In genomic region chr6:97616658-97617265, GRCm38 (mm10) we compare ENCODE assay signal across 7 mouse cellular contexts. TPM values are rescaled to one million over a fixed set of nuclear protein-coding genes. Genes with fewer than 3 reads are reported as not detected.
A peak's percentile ranks its signal among the peaks of the same experiment; 100 is the strongest.
DNase-seq lines count a peak whose midpoint lies in the region; ATAC-seq and TF ChIP-seq lines count a peak whose summit lies in the region.

No protein-coding gene starts in this region.

- no peaks in the 10 kb centered on the region for H3K4me1 ChIP-seq in cortical plate, adult 2 months (ENCODE audit: control insufficient read depth, insufficient read depth, low read length)
- peaks cover 5% of the 10 kb centered on the region; the same call in 1 of the 2 replicates for H3K4me1 ChIP-seq in hindbrain, postnatal 0 days (ENCODE audit: insufficient read depth, low read length)
- peaks cover 10% of the 10 kb centered on the region for H3K4me1 ChIP-seq in testis, adult 2 months (ENCODE audit: control insufficient read depth, insufficient read depth, low read length)

- H3K9me3 ChIP-seq in hindbrain, postnatal 0 days (ENCODE audit: low read length), result no peaks in the 10 kb centered on the region

- peak overlapping the region; percentile 56 for H3K4me3 ChIP-seq in cortical plate, adult 2 months (ENCODE audit: insufficient read depth, low read length)
- H3K4me3 ChIP-seq in hindbrain, postnatal 0 days (ENCODE audit: low read length), result peak overlapping the region; percentile 76
- H3K4me3 ChIP-seq in left cerebral cortex, adult 2 months, result peak overlapping the region; percentile 54
- H3K4me3 ChIP-seq in testis, adult 2 months (ENCODE audit: control insufficient read depth, low read depth, low read length), result peak overlapping the region; percentile 68

- under 1% methylated on average over 39 of the region's 40 CpGs for WGBS in hindbrain, postnatal 0 days

- TF ChIP-seq POLR2A in cortical plate, adult 2 months (IDR thresholded peaks at IDR 0.05; ENCODE audit: extremely low read depth, insufficient read depth, low read length), result no peak
- no peak for TF ChIP-seq POLR2A in testis, adult 2 months (IDR thresholded peaks at IDR 0.05; ENCODE audit: control insufficient read depth, low read depth, low read length)

- DNase-seq in adrenal gland, postnatal 36 days, result peak; percentile 76 to 82
- DNase-seq in gastrocnemius, postnatal 25 days, result peak; percentile 20
- DNase-seq in hindbrain, postnatal 0 days (ENCODE audit: low spot score), result peak; percentile 76
- DNase-seq in left cerebral cortex, adult 2 months (ENCODE audit: extremely low spot score in 1 of 2, low spot score in 2 of 2), result peak; percentile 35 to 47

- intact Hi-C loops in left cerebral cortex, adult 2 months (cut with DNase I), result loop anchor here (5.0 kb wide), 1 partner anchor 126 kb away; no protein-coding TSS in a partner anchor

- H3K27me3 ChIP-seq in hindbrain, postnatal 0 days (ENCODE audit: insufficient read depth, low read length), result no peaks in the 10 kb centered on the region
- H3K27me3 ChIP-seq in testis, adult 2 months (ENCODE audit: control insufficient read depth, insufficient read depth, low read length), result no peaks in the 10 kb centered on the region

- no peaks in the 10 kb centered on the region for H3K36me3 ChIP-seq in hindbrain, postnatal 0 days (ENCODE audit: insufficient read depth, low read length)
- H3K36me3 ChIP-seq in testis, adult 2 months (ENCODE audit: control insufficient read depth, insufficient read depth, low read length), result no peaks in the 10 kb centered on the region

- no peak overlapping the region for H3K27ac ChIP-seq in cortical plate, adult 2 months (ENCODE audit: insufficient read depth, low read length)
- H3K27ac ChIP-seq in hindbrain, postnatal 0 days, result peak overlapping the region; percentile 83
- peak overlapping the region; percentile 85; the same call in 1 of the 2 replicates for H3K27ac ChIP-seq in left cerebral cortex, adult 2 months
- no peak overlapping the region for H3K27ac ChIP-seq in testis, adult 2 months (ENCODE audit: control insufficient read depth, insufficient read depth, low read depth, low read length)

- ATAC-seq in hindbrain, postnatal 0 days, result peak; percentile 69
- ATAC-seq in megakaryocyte progenitor cell, adult 5-6 weeks (replicated peaks; ENCODE audit: poor library complexity), result peak; percentile 36

- H3K9ac ChIP-seq in hindbrain, postnatal 0 days (replicated peaks; ENCODE audit: low read length), result peak overlapping the region; percentile 57

- no peak for TF ChIP-seq CTCF in cortical plate, adult 2 months (IDR thresholded peaks at IDR 0.05; ENCODE audit: extremely low read depth, insufficient read depth, low read length)
- no peak for TF ChIP-seq CTCF in hindbrain, postnatal 0 days (IDR thresholded peaks at IDR 0.05; ENCODE audit: low read depth)
- no peak for TF ChIP-seq CTCF in left cerebral cortex, adult 2 months (IDR thresholded peaks at IDR 0.05)
- TF ChIP-seq CTCF in testis, adult 2 months (IDR thresholded peaks at IDR 0.05; ENCODE audit: control insufficient read depth, insufficient read depth, insufficient replicate concordance, low read depth, low read length), result no peak

- peak overlapping the region; percentile 92 for H3K4me2 ChIP-seq in hindbrain, postnatal 0 days (ENCODE audit: low read depth, low read length)

RNA-seq across cellular contexts. Expression of gene Frmd4b, which starts 0.6 kb away (rescaled TPM):
- 10 to 100 TPM; 18.3 to 22.1 TPM for total RNA-seq in adrenal gland, postnatal 36 days (2021)
- polyA plus RNA-seq in cortical plate, adult 2 months (2012; rRNA removed), result 15.3 and 17.1 TPM in 2 replicates
- 1 to 10 TPM; 5.8 to 9.8 TPM for total RNA-seq in gastrocnemius, postnatal 25 days (2021)
- total RNA-seq in hindbrain, postnatal 0 days (2014; rRNA removed), result 20.2 and 28.7 TPM in 2 replicates
- polyA plus RNA-seq in hindbrain, postnatal 0 days (2015; fragmentation: Nextera tagmentation; extraction: Ambion mirVana), result 12.6 and 13.7 TPM in 2 replicates
- 10 to 100 TPM; 14.2 to 15.6 TPM for total RNA-seq in left cerebral cortex, adult 2 months (2021)
- 5.0 and 5.6 TPM in 2 replicates for total RNA-seq in megakaryocyte progenitor cell, adult 5-6 weeks (2015)
- 7.8 and 9.6 TPM in 2 replicates for total RNA-seq in megakaryocyte progenitor cell, adult 5-6 weeks (2017)
- polyA plus RNA-seq in testis, adult 2 months (2012; rRNA removed), result 6.8 and 7.9 TPM in 2 replicates

Comparison
In these comparisons a context has a peak if more than half of its experiments do, and no peak if none do; other contexts are left out.
1. DNase-seq: peak in every context shown above with its lines; median percentile 79 in adrenal gland, postnatal 36 days; 76 in hindbrain, postnatal 0 days; 41 in left cerebral cortex, adult 2 months; 20 in gastrocnemius, postnatal 25 days.
2. H3K27ac ChIP-seq: peak in hindbrain, postnatal 0 days (single experiment) and left cerebral cortex, adult 2 months (single experiment); none in cortical plate, adult 2 months (single experiment) and testis, adult 2 months (single experiment).
3. Peak in every context shown above with its lines, with median percentiles within 50 percentile points of each other: H3K4me3 ChIP-seq.